Mouse (Mus musculus) erythroid progenitor cell, adult 5-6 weeks (primary cell): ENCODE results near the gene Nat9. TPM values are rescaled to one million over a fixed set of nuclear protein-coding genes. Genes with fewer than 3 reads are reported as not detected.

Source experiments
- ATAC-seq: replicated peaks from 2 replicates; pipeline ENCODE4 v1.8.0; 2016; ENCODE audit warnings: moderate number of reproducible peaks, mild to moderate bottlenecking, moderate TSS enrichment, inconsistent platforms; ENCODE audit not compliant: poor library complexity, low FRiP score, severe bottlenecking
- total RNA-seq, 2 experiments: library from RNA; stranded (forward) in 1 of 2; stranded (reverse) in 1 of 2; fragments of 150-400 nt in 1 of 2; fragments of 186-747, 209-891 nt in 1 of 2; gene quantifications; 2 replicates each; pipeline versions ENCODE4 v1.2.3 to v1.2.4; 2015 to 2017; ENCODE audit warnings: low replicate concordance in 2 of 2

Nat9 gene
- total RNA-seq, 2 experiments from 2014 or later: 2.3 to 9.2 TPM

GRCm38 (mm10) chr11:115179881-115180280 lies 7.8 kb downstream of the Nat9 start:
- no peak for ATAC-seq

- ATAC-seq: no peak
Observed at GRCm38 (mm10) chr11:115179191-115179590, 8.5 kb downstream of the Nat9 start.

GRCm38 (mm10) chr11:115178766-115179165 lies 8.9 kb downstream of the Nat9 start:
- no peak for ATAC-seq

GRCm38 (mm10) chr11:115177559-115178195 lies 10.0 kb downstream of the Nat9 start:
- ATAC-seq: no peak

- ATAC-seq: no peak
Observed at GRCm38 (mm10) chr11:115176399-115177190, 11.1 kb downstream of the Nat9 start.

- no peak for ATAC-seq
Observed at GRCm38 (mm10) chr11:115173549-115174339, 13.9 kb downstream of the Nat9 start.

GRCm38 (mm10) chr11:115172825-115173287 lies 14.8 kb downstream of the Nat9 start:
- ATAC-seq: no peak

- ATAC-seq: no peak
Observed at GRCm38 (mm10) chr11:115171125-115171524, 16.5 kb downstream of the Nat9 start.

- no peak for ATAC-seq
Observed at GRCm38 (mm10) chr11:115169430-115169829, 18.2 kb downstream of the Nat9 start.

GRCm38 (mm10) chr11:115167631-115168249 lies 19.9 kb downstream of the Nat9 start:
- no peak for ATAC-seq

- ATAC-seq: no peak
Observed at GRCm38 (mm10) chr11:115166776-115167175, 20.9 kb downstream of the Nat9 start.

- ATAC-seq: no peak
Observed at GRCm38 (mm10) chr11:115164976-115165374, 22.7 kb downstream of the Nat9 start.

GRCm38 (mm10) chr11:115164341-115164975 lies 23.2 kb downstream of the Nat9 start:
- no peak for ATAC-seq

GRCm38 (mm10) chr11:115163568-115164150 lies 24.0 kb downstream of the Nat9 start:
- ATAC-seq: no peak; the same call in 1 of the 2 replicates

GRCm38 (mm10) chr11:115162832-115163480 lies 24.7 kb downstream of the Nat9 start, which contains the start of gene Slc9a3r1:
Gene Slc9a3r1, plus strand, starts transcription at chr11:115163341.
- peak; percentile 94 for ATAC-seq

GRCm38 (mm10) chr11:115162205-115162601 lies 25.5 kb downstream of the Nat9 start:
- ATAC-seq: no peak

GRCm38 (mm10) chr11:115161578-115162204 lies 26.0 kb downstream of the Nat9 start:
- no peak for ATAC-seq
